Mouse (Mus musculus): ENCODE measurements around the gene Setd3. TPM values are rescaled to one million over a fixed set of nuclear protein-coding genes. Genes with fewer than 3 reads are reported as not detected.

Gene Setd3
- polyA plus RNA-seq (2017; shearing (Covaris generic)), result 10 to 100 TPM; 28.1 to 29.3 TPM

GRCm38 (mm10) chr12:108179246-108179320, at the start of gene Setd3:
Gene Setd3 (minus strand): TSS chr12:108179314.
- ATAC-seq, result no peak

GRCm38 (mm10) chr12:108227527-108227926, 48.4 kb upstream of the Setd3 start:
- no peak for ATAC-seq

GRCm38 (mm10) chr12:108226941-108227340, 47.8 kb upstream of the Setd3 start:
- ATAC-seq, result no peak

- no peak for ATAC-seq
These were observed 47.1 kb upstream of the Setd3 start for GRCm38 (mm10) chr12:108226216-108226615.

- no peak for ATAC-seq
These were observed 46.7 kb upstream of the Setd3 start for GRCm38 (mm10) chr12:108225781-108226180.

GRCm38 (mm10) chr12:108223357-108223756, 44.2 kb upstream of the Setd3 start:
- no peak for ATAC-seq

GRCm38 (mm10) chr12:108221712-108222111, 42.6 kb upstream of the Setd3 start:
- ATAC-seq, result no peak

GRCm38 (mm10) chr12:108221206-108221605, 42.1 kb upstream of the Setd3 start:
- no peak for ATAC-seq

- no peak for ATAC-seq
These were observed 41.5 kb upstream of the Setd3 start for GRCm38 (mm10) chr12:108220621-108221020.

GRCm38 (mm10) chr12:108219825-108220616, 40.9 kb upstream of the Setd3 start:
- no peak for ATAC-seq

GRCm38 (mm10) chr12:108219163-108219562, 40.0 kb upstream of the Setd3 start:
- no peak for ATAC-seq

GRCm38 (mm10) chr12:108217572-108217971, 38.5 kb upstream of the Setd3 start:
- no peak for ATAC-seq

- ATAC-seq, result no peak
These were observed 37.7 kb upstream of the Setd3 start for GRCm38 (mm10) chr12:108216611-108217370.

GRCm38 (mm10) chr12:108215090-108215489, 36.0 kb upstream of the Setd3 start:
- ATAC-seq, result no peak

GRCm38 (mm10) chr12:108213090-108214041, 34.3 kb upstream of the Setd3 start:
- no peak for ATAC-seq

- ATAC-seq, result no peak
These were observed 33.4 kb upstream of the Setd3 start for GRCm38 (mm10) chr12:108212476-108212875.

- no peak for ATAC-seq
These were observed 33.0 kb upstream of the Setd3 start for GRCm38 (mm10) chr12:108212071-108212470.

- ATAC-seq, result no peak
These were observed 31.5 kb upstream of the Setd3 start for GRCm38 (mm10) chr12:108210623-108211022.

GRCm38 (mm10) chr12:108208726-108209438, 29.8 kb upstream of the Setd3 start:
- peak; percentile 36 for ATAC-seq

- no peak for ATAC-seq
These were observed 29.1 kb upstream of the Setd3 start for GRCm38 (mm10) chr12:108208216-108208615.

GRCm38 (mm10) chr12:108206641-108207040, 27.5 kb upstream of the Setd3 start:
- ATAC-seq, result no peak

GRCm38 (mm10) chr12:108204978-108205377, 25.9 kb upstream of the Setd3 start:
- ATAC-seq, result peak; percentile 48

GRCm38 (mm10) chr12:108203895-108204294, 24.8 kb upstream of the Setd3 start:
- ATAC-seq, result peak; percentile 65
